Mouse (Mus musculus) CH12.LX (cell line): Measurements from ENCODE around the gene Snrpd2.

Experiments used
- CTCF ChIP-seq, 2 experiments: IDR thresholded peaks in 1 of 2; conservative IDR thresholded peaks in 1 of 2; 2 replicates each; pipeline ENCODE4 v1.5.1; 2011 to 2012; ENCODE audit warnings: low read depth in 2 of 2, low read length in 2 of 2, improper control_type of control experiment in 1 of 2, inconsistent platforms in 1 of 2, mild to moderate bottlenecking in 1 of 2, moderate library complexity in 1 of 2
- MAZ ChIP-seq: IDR thresholded peaks from 2 replicates; pipeline ENCODE4 v1.6.1; 2012; ENCODE audit warnings: low read depth, mild to moderate bottlenecking, inconsistent platforms, low read length, improper control_type of control experiment, moderate library complexity
- POLR2A ChIP-seq: IDR thresholded peaks from 2 replicates; pipeline ENCODE4 v1.6.1; 2011; ENCODE audit warnings: low read depth, mild to moderate bottlenecking, improper control_type of control experiment, low read length
- ZNF384 ChIP-seq: IDR thresholded peaks from 2 replicates; pipeline ENCODE4 v1.6.1; 2012; ENCODE audit warnings: low read depth, low read length, improper control_type of control experiment, inconsistent platforms

DNA sequence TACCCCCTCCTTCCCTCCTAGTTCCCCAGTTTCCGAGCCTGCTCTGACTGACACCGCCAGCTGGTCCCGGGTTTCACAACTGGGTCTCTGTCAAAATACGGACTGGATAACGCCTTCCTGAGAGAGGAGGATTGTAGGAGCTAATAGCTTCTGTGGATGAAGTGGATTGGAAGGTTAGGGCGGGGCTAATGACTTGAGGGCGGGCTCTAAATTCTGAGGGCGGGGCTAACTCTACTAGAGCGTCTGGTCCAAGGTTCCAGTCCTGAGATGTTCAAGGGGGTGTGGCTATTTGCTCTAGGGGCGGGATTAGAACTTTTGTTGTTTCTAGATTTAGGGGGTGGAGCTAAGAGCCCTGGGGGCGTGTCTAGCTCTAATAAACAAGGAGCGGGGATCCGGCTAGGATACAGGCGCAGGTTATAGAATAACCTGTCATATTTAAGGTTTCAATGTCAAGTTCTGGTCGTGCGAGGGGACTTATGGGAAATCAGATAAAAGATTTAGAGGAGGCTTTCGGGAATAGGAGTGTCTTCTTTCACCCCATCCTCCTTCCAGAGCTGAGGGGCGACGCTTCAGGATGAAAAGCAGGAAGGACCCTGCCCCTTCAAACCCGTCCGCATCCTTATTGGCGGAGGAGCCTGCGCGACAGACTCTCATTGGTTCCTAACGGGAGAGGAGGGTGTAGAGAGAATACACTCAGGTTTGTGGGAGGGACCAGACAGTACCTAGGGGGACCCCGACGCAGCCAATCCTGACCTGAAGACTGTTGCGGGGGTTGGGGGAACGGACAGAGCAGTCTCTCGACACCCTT lies 26.4 kb downstream of the Snrpd2 start, which contains the start of gene Eml2:
- no peak for TF ChIP-seq MAZ
- TF ChIP-seq POLR2A, result no peak
- TF ChIP-seq CTCF (conservative IDR thresholded peaks at IDR 0.05 in 1 of 2, IDR thresholded peaks at IDR 0.05 in 1 of 2; ENCODE audit: low read depth in 2 of 2, low read length in 2 of 2), result no peak
- TF ChIP-seq ZNF384, result no peak
